Mouse (Mus musculus) liver, embryonic 14.5 days (tissue): ENCODE data around the gene Cep152.

ENCODE experiments used
- CTCF ChIP-seq: IDR thresholded peaks from 2 replicates; pipeline ENCODE4 v1.5.1; 2016; ENCODE audit warnings: antibody characterized with exemption, low read depth, control low read depth
- EP300 ChIP-seq: IDR thresholded peaks from 2 replicates; pipeline ENCODE4 v1.6.1; 2016; ENCODE audit warnings: antibody characterized with exemption, low read depth

DNA sequence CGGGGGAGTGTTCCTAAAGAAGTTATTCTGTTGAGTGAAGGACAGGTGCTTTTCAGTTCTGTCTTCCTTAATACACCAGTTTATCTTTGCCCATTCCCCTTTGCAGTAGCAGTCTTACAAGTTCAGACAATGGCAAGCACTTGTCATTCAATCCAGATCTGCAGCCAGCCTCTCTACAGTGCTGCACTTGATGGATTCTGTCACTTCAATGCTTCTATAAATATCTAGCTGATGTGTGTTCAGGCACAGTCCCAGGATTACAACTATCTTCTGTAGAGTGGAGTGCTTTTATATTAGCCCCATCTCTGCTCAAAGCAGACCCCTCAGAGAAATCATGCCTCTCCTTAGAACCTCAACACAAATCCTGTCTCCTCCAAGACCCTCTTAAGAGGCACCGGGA, 5.1 kb upstream of the Cep152 start:
- TF ChIP-seq CTCF (no peak), EP300 (no peak)
